Comparison of ENCODE assay signal across 14 mouse cellular contexts in genomic region chr2:18307440-18308305, GRCm38 (mm10).
A peak's percentile ranks its signal among the peaks of the same experiment; 100 is the strongest.
DNase-seq lines count a peak whose midpoint lies in the region; ATAC-seq and TF ChIP-seq lines count a peak whose summit lies in the region.
"Had no signal": no experiment of that assay in that cellular context is flagged by ENCODE, and none has a peak within 500 bp of the region (broad histone marks: within the 10 kb centered on the region; RNA-seq: fewer than 3 reads in every experiment).

No protein-coding gene starts in this region.

- peak in 1 of 3 experiments; percentile 25; a peak in 2 of 6 replicates for TF ChIP-seq CTCF in MEL (IDR thresholded peaks at IDR 0.05 in 2 of 3, conservative IDR thresholded peaks at IDR 0.05 in 1 of 3; ENCODE audit: control insufficient read depth in 1 of 3, insufficient read depth in 1 of 3, low read depth in 2 of 3, low read length in 3 of 3, poor library complexity in 1 of 3, severe bottlenecking in 1 of 3)

- no peak for TF ChIP-seq RAD21 in MEL (IDR thresholded peaks at IDR 0.05; ENCODE audit: low read depth, low read length)

- H3K4me1 ChIP-seq in MEL (ENCODE audit: control insufficient read depth in 1 of 2, insufficient read depth in 2 of 2, low read length in 2 of 2), result peaks cover 0 to 2% of the 10 kb centered on the region in 2 experiments; a peak in 1 of 4 replicates
- H3K4me1 ChIP-seq in heart, embryonic 10.5 days, result no peaks in the 10 kb centered on the region
- H3K4me1 ChIP-seq: limb, embryonic 13.5 days had no signal

- 87% methylated on average over 7 of the region's 7 CpGs for WGBS in heart, embryonic 10.5 days

- no peak for TF ChIP-seq POLR2A in MEL (IDR thresholded peaks at IDR 0.05; ENCODE audit: control insufficient read depth in 1 of 2, insufficient read depth in 1 of 2, low read depth in 1 of 2, low read length in 2 of 2, poor library complexity in 1 of 2)

- peak; percentile 47 for DNase-seq in lung, postnatal 36 days
- no peak for DNase-seq in lung, postnatal 14 days
- peak; percentile 78 for DNase-seq in MEL (ENCODE audit: low read depth, low spot score)
- peak; percentile 44 for DNase-seq in thymus, postnatal 25 days
- no peak for DNase-seq in heart, embryonic 10.5 days (ENCODE audit: low spot score)
- DNase-seq in cerebellum, adult 18-20 months, result no peak
- no peak for DNase-seq in heart, postnatal 14 days
- DNase-seq: cerebellum, adult 8-10 months; gastrocnemius, postnatal 14 days; kidney, postnatal 10 days had no signal

- peak overlapping the region; percentile 40 for H3K27ac ChIP-seq in MEL (ENCODE audit: control insufficient read depth, low read depth, low read length)
- H3K27ac ChIP-seq in heart, embryonic 10.5 days, result no peak overlapping the region
- H3K27ac ChIP-seq: forebrain, embryonic 15.5 days; limb, embryonic 13.5 days had no signal

- no peaks in the 10 kb centered on the region for H3K79me2 ChIP-seq in MEL (ENCODE audit: control insufficient read depth, insufficient read depth, low read length, poor library complexity)

- intact Hi-C loops in heart, postnatal 14 days (cut with DNase I), result no loop called here

- peak in 1 of 2 experiments; percentile 46; a peak in 1 of 4 replicates for TF ChIP-seq EP300 in MEL (IDR thresholded peaks at IDR 0.05; ENCODE audit: low read depth in 1 of 2, low read length in 2 of 2)

- peak overlapping the region; percentile 17; the same call in 1 of the 2 replicates for H3K9ac ChIP-seq in MEL (ENCODE audit: control insufficient read depth, low read depth, low read length, poor library complexity, severe bottlenecking)
- H3K9ac ChIP-seq: forebrain, embryonic 15.5 days; limb, embryonic 13.5 days had no signal

- ATAC-seq in megakaryocyte progenitor cell, adult 5-6 weeks (replicated peaks; ENCODE audit: poor library complexity), result peak; percentile 23; the same call in 1 of the 2 replicates
- ATAC-seq: forebrain, embryonic 15.5 days; intestine, embryonic 16.5 days had no signal

- peaks cover 0 to 10% of the 10 kb centered on the region in 2 experiments; a peak in 3 of 4 replicates for H3K36me3 ChIP-seq in MEL (ENCODE audit: control insufficient read depth in 1 of 2, insufficient read depth in 2 of 2, low read length in 2 of 2)
- H3K36me3 ChIP-seq in heart, embryonic 10.5 days, result no peaks in the 10 kb centered on the region
- H3K36me3 ChIP-seq: forebrain, embryonic 15.5 days; limb, embryonic 13.5 days had no signal

- peak overlapping the region; percentile 29 to 32 for H3K4me3 ChIP-seq in MEL (ENCODE audit: control insufficient read depth in 1 of 2, insufficient read depth in 1 of 2, low read depth in 2 of 2, low read length in 2 of 2)
- H3K4me3 ChIP-seq in heart, embryonic 10.5 days, result no peak overlapping the region
- H3K4me3 ChIP-seq: forebrain, embryonic 15.5 days; limb, embryonic 13.5 days had no signal

- no peaks in the 10 kb centered on the region for H3K27me3 ChIP-seq in MEL (ENCODE audit: control insufficient read depth in 1 of 2, insufficient read depth in 2 of 2, low read length in 2 of 2)
- H3K27me3 ChIP-seq in heart, embryonic 10.5 days (ENCODE audit: insufficient read depth, poor library complexity, severe bottlenecking), result no peaks in the 10 kb centered on the region
- H3K27me3 ChIP-seq: forebrain, embryonic 15.5 days; limb, embryonic 13.5 days had no signal

- no peaks in the 10 kb centered on the region for H3K9me3 ChIP-seq in MEL (replicated peaks; ENCODE audit: insufficient read depth, low read length)
- H3K9me3 ChIP-seq in heart, embryonic 10.5 days, result no peaks in the 10 kb centered on the region
- H3K9me3 ChIP-seq: forebrain, embryonic 15.5 days; limb, embryonic 13.5 days had no signal

TF ChIP-seq in MEL, 35 proteins besides CTCF, POLR2A, EP300 and RAD21:
- TF ChIP-seq BHLHE40 (IDR thresholded peaks at IDR 0.05; ENCODE audit: borderline replicate concordance, low read depth, low read length), result no peak
- TF ChIP-seq TBP (IDR thresholded peaks at IDR 0.05; ENCODE audit: low read depth, low read length), result no peak
- no peak for TF ChIP-seq POLR2AphosphoS5 (IDR thresholded peaks at IDR 0.05; ENCODE audit: borderline replicate concordance, low read depth, low read length)
- peak; percentile 54; the same call in 1 of the 2 replicates for TF ChIP-seq GATA1 (IDR thresholded peaks at IDR 0.05; ENCODE audit: low read depth, low read length)
- TF ChIP-seq TCF12 (IDR thresholded peaks at IDR 0.05; ENCODE audit: low read depth, low read length), result no peak
- TF ChIP-seq SIN3A (IDR thresholded peaks at IDR 0.05; ENCODE audit: low read length), result no peak
- no peak for TF ChIP-seq NELFE (IDR thresholded peaks at IDR 0.05; ENCODE audit: low read depth, low read length)
- no peak for TF ChIP-seq MAZ (IDR thresholded peaks at IDR 0.05; ENCODE audit: low read depth, low read length)
- peak; percentile 66; the same call in 1 of the 2 replicates for TF ChIP-seq ZNF384 (IDR thresholded peaks at IDR 0.05; ENCODE audit: low read depth, low read length)
- no peak for TF ChIP-seq SMC3 (IDR thresholded peaks at IDR 0.05; ENCODE audit: low read depth, low read length)

Comparison
In these comparisons a context has a peak if more than half of its experiments do, and no peak if none do; other contexts are left out.
1. DNase-seq: peak in lung, postnatal 36 days (single experiment), MEL (single experiment) and thymus, postnatal 25 days (single experiment); none in lung, postnatal 14 days (single experiment), heart, embryonic 10.5 days (single experiment), cerebellum, adult 18-20 months (0 of 2) and heart, postnatal 14 days (0 of 2).